Mouse (Mus musculus) lung, embryonic 14.5 days (tissue): ENCODE results near the gene Stac. TPM values are rescaled to one million over a fixed set of nuclear protein-coding genes. Genes with fewer than 3 reads are reported as not detected.

Source experiments
- ATAC-seq: fragments of 200-750 bp; cut with Nextera tagmentation; 2 replicates; pipeline ENCODE4 v1.8.0; 2017; ENCODE audit warnings: mild to moderate bottlenecking, moderate TSS enrichment, moderate library complexity; ENCODE audit not compliant: insufficient read depth
- DNase-seq: peaks from one replicate; pipeline ENCODE4 v3.0.0-alpha.2; 2015
- H3K27ac ChIP-seq: fragments of 300-500 bp; sonication (generic); 2 replicates; pipeline ENCODE4 v1.5.1; 2014; ENCODE audit warnings: low read depth, mild to moderate bottlenecking, moderate library complexity
- H3K27me3 ChIP-seq: fragments of 300-500 bp; sonication (generic); 2 replicates; pipeline ENCODE4 v1.6.1; 2014; ENCODE audit warnings: low read length, control low read depth; ENCODE audit not compliant: insufficient read depth
- H3K36me3 ChIP-seq: fragments of 300-500 bp; sonication (generic); 2 replicates; pipeline ENCODE4 v1.6.1; 2014; ENCODE audit warnings: control low read depth; ENCODE audit not compliant: insufficient read depth
- H3K4me1 ChIP-seq: fragments of 300-500 bp; sonication (generic); 2 replicates; pipeline ENCODE4 v1.6.1; 2014; ENCODE audit warnings: antibody characterized with exemption, control low read depth; ENCODE audit not compliant: insufficient read depth
- H3K4me2 ChIP-seq: fragments of 300-500 bp; sonication (generic); 2 replicates; pipeline ENCODE4 v1.6.1; 2014; ENCODE audit warnings: mild to moderate bottlenecking
- H3K4me3 ChIP-seq: fragments of 300-500 bp; sonication (generic); 2 replicates; pipeline ENCODE4 v1.5.1; 2014; ENCODE audit warnings: low read depth, low read length
- H3K9ac ChIP-seq: fragments of 300-500 bp; sonication (generic); 2 replicates; pipeline ENCODE4 v1.6.1; 2014
- H3K9me3 ChIP-seq: fragments of 300-500 bp; sonication (generic); 2 replicates; pipeline ENCODE4 v1.6.1; 2016; ENCODE audit warnings: low read depth, low read length, control low read depth
- CTCF ChIP-seq: IDR thresholded peaks from 2 replicates; pipeline ENCODE4 v1.5.1; 2016; ENCODE audit warnings: antibody characterized with exemption, low read depth
- WGBS: fragments of 180-500 bp; shearing (Covaris S2); extraction: QIAGEN DNeasy Blood & Tissue Kit; methylation state at CpG from one replicate; pipeline ENCODE4 v1.1.7; 2014; 5-methylcytosine and 5-hydroxymethylcytosine counted together
- polyA plus RNA-seq: library from polyadenylated mRNA; unstranded; fragments of >200 nt; fragmentation: Nextera tagmentation; extraction: Ambion mirVana; gene quantifications from 2 replicates; pipeline ENCODE4 v1.2.1, GENCODE M21; 2014

Gene Stac
- polyA plus RNA-seq, 1 experiment from 2014 or later, result 0.12 TPM

DNA sequence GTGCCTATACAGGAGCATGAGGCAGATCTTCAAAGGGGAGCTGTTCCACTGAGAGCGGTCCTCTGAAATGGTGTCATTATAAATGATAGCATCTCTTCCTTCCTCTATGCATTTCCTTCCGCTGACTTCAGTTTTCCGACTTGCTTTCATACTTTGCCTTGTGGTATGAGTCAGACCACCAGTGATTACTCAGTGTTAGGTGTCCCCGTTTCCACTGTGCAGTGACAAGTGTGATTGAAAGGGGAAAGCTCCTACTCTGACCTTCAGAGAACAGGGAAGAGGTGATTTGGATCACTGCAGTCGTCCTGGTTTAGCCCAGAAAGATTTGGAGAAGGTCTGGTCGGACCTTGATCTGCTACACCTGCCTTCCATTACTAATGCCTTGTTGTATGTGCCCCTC is 81.4 kb downstream of the Stac start:
- 56% methylated on average over 6 of the region's 6 CpGs for WGBS

DNA sequence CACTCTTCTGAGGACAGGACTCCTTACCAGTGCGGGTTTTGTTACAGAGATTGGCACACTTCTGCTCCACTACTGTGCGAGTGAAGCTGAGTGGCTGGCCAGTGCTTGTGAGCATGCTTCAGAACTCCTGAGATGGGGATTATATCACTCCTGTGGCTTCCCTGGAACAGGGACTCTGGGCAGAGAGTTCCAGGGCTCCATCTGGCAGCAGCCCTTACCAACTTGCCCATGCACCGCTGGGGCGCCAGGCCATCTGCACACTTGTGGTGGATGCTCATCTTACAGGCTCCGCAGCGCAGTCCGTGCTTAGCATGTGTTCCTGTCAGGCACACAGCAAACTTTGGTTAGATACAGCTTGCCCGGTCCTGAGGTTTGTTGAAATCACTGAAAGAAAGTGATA is 83.5 kb downstream of the Stac start:
- Histone ChIP-seq H3K27me3 (no peaks in the 10 kb centered on the region), H3K4me3 (no peak overlapping the region), H3K4me1 (no peaks in the 10 kb centered on the region), H3K36me3 (no peaks in the 10 kb centered on the region), H3K9me3 (no peaks in the 10 kb centered on the region), H3K4me2 (no peak overlapping the region), H3K9ac (no peak overlapping the region), H3K27ac (no peak overlapping the region)
- ATAC-seq, result no peak
- TF ChIP-seq CTCF, result no peak
- DNase-seq, result no peak
- WGBS, result 82% methylated on average over 8 of the region's 8 CpGs

More for the DNA sequence above, 81.4 kb downstream of the Stac start:
- TF ChIP-seq CTCF, result no peak
- Histone ChIP-seq H3K36me3 (no peaks in the 10 kb centered on the region), H3K9ac (no peak overlapping the region), H3K27me3 (no peaks in the 10 kb centered on the region), H3K4me2 (no peak overlapping the region), H3K9me3 (no peaks in the 10 kb centered on the region), H3K27ac (no peak overlapping the region), H3K4me3 (no peak overlapping the region), H3K4me1 (no peaks in the 10 kb centered on the region)
- ATAC-seq, result no peak
- DNase-seq, result peak; percentile 29

DNA sequence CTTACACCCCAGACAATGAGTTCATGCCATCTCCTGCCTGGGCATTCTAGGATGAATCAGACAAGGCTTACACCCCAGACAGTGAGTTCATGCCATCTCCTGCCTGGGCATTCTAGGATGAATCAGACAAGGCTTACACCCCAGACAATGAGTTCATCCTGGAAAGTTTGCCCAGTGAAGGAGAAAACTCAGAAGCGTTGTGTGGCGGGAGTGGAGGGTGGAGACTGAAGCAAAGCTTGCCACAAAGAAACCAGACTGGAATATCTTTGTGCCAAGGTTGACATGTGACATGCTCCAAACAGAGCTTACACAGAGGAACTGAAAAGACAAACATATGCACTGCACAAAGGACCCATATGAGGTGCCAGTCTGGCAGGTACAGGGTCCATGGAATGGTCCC is 102.6 kb downstream of the Stac start:
- WGBS, result 91% methylated on average over 2 of the region's 2 CpGs
- Histone ChIP-seq H3K9me3 (no peaks in the 10 kb centered on the region), H3K27ac (no peak overlapping the region), H3K4me2 (no peak overlapping the region), H3K9ac (no peak overlapping the region), H3K4me3 (no peak overlapping the region), H3K27me3 (no peaks in the 10 kb centered on the region), H3K36me3 (no peaks in the 10 kb centered on the region), H3K4me1 (no peaks in the 10 kb centered on the region)
- no peak for ATAC-seq
- TF ChIP-seq CTCF, result no peak
- no peak for DNase-seq

DNA sequence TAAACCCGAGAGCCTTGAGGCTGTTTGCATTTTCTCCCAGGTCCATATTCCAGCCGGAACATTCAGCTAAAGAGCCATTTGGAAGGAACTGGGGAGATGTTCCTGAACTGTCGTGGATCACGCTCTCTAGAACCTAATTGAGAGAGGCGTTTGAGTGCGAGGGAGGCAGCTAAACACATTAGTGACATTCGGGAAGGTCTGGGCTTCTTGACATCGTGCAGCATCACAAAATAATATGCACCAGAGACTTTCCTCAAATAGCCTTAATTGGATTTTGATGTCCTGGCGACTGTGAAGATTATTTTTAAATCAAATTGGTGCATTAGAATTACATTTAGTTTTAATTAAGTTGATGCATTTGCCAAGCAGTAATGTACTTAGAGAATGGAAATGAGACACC is 111.4 kb downstream of the Stac start:
- H3K9ac ChIP-seq, result no peak overlapping the region
- no peaks in the 10 kb centered on the region for H3K27me3 ChIP-seq
- H3K4me2 ChIP-seq, result no peak overlapping the region
- H3K36me3 ChIP-seq, result no peaks in the 10 kb centered on the region
- H3K4me3 ChIP-seq, result no peak overlapping the region
- TF ChIP-seq CTCF, result no peak
- no peaks in the 10 kb centered on the region for H3K9me3 ChIP-seq
- no peak for DNase-seq
- WGBS, result 69% methylated on average over 9 of the region's 9 CpGs
- H3K27ac ChIP-seq, result no peak overlapping the region
- ATAC-seq, result no peak
- no peaks in the 10 kb centered on the region for H3K4me1 ChIP-seq

DNA sequence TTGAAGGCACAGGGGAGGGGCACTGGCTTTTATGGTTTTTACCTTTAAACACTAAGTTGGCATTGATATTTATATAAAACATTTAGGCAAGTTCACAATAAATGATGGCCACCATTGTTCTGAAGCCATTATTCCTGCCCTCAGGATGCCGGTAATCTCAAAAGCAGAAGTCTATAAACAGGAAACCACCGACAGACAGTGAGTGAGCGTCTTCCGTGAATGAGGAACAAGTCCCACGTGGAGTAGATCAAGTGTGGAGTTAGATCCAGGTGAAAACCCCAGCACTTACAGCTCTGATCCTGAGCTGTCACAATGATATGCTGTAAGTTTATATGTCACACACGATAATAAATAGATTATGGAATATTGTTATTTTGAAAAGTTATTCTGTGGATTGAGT is 112.7 kb downstream of the Stac start:
- Histone ChIP-seq H3K27ac (no peak overlapping the region), H3K9ac (no peak overlapping the region), H3K4me2 (no peak overlapping the region), H3K9me3 (no peaks in the 10 kb centered on the region), H3K4me3 (no peak overlapping the region), H3K36me3 (no peaks in the 10 kb centered on the region), H3K4me1 (no peaks in the 10 kb centered on the region), H3K27me3 (no peaks in the 10 kb centered on the region)
- no peak for TF ChIP-seq CTCF
- 69% methylated on average over 6 of the region's 6 CpGs for WGBS
- DNase-seq (no peak), ATAC-seq (no peak)

DNA sequence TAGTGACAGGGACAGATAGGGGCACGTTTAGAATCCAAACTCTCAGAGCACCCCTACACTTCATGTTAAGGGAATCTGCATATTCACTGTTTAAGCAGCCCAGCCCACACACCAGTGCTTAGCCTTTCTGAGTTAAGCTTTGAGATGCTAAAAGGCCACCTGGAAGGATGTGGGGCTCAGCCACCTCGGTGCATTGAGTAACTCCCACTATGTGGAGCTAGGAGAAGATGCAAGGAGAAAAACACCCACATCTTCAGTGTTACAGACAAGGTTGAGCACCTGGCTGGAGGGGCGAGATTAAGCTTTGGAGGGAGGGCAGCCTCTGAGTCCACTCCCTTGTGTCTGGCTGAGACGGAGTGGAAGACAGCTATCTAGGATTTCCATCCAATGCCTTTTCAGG is 114.3 kb downstream of the Stac start:
- Histone ChIP-seq H3K36me3 (no peaks in the 10 kb centered on the region), H3K27ac (no peak overlapping the region), H3K27me3 (no peaks in the 10 kb centered on the region), H3K4me2 (no peak overlapping the region), H3K4me3 (no peak overlapping the region), H3K9ac (no peak overlapping the region), H3K4me1 (no peaks in the 10 kb centered on the region), H3K9me3 (no peaks in the 10 kb centered on the region)
- DNase-seq, result no peak
- ATAC-seq, result no peak
- 43% methylated on average over 4 of the region's 4 CpGs for WGBS
- no peak for TF ChIP-seq CTCF

DNA sequence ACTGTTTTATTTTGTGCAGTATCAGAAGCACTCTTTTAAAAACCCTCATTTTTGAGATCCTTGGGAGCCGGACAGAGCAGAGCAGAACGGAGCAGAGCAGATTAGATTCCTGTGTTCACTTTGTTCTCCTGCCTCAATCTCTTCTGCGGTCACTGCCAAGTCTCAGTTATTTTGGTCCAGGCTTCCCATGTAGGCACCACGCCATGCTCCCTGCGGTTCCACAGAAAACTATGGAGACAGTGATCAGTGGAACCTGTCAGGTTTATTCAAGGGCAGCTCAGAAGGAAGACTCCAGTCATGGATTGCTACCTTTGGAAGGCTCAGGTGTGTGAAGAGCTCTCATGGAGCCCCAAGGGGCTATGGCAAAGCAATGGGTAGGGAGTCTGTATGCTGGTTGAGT is 116.3 kb downstream of the Stac start:
- Histone ChIP-seq H3K4me3 (no peak overlapping the region), H3K9me3 (no peaks in the 10 kb centered on the region), H3K27ac (no peak overlapping the region), H3K36me3 (no peaks in the 10 kb centered on the region), H3K27me3 (no peaks in the 10 kb centered on the region), H3K9ac (no peak overlapping the region), H3K4me1 (no peaks in the 10 kb centered on the region), H3K4me2 (no peak overlapping the region)
- no peak for ATAC-seq
- WGBS, result 90% methylated on average over 5 of the region's 5 CpGs
- no peak for DNase-seq
- TF ChIP-seq CTCF, result no peak

DNA sequence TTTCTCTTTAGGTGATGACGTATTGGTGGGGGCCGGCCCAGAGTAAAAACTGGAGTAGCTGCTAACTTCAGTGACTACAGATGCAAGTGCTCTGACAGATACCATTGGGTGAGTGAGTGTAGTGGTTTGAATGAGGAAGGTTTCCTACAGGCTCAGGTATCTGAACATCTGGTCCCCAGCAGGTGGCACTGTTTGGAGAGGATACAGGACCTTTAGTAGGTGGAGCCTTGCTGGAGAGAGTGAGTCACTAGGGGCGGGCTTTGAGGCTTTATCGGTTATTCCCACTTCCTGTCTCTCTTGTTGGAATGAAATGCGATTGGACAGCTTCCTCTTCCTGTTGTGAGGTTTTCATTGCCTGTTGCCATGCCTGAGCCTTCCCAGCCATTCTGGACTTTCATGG is 118.5 kb downstream of the Stac start:
- DNase-seq, result peak; percentile 21
- no peak overlapping the region for H3K9ac ChIP-seq
- ATAC-seq, result no peak
- H3K4me1 ChIP-seq, result no peaks in the 10 kb centered on the region
- H3K36me3 ChIP-seq, result no peaks in the 10 kb centered on the region
- H3K4me2 ChIP-seq, result no peak overlapping the region
- H3K4me3 ChIP-seq, result no peak overlapping the region
- no peaks in the 10 kb centered on the region for H3K9me3 ChIP-seq
- H3K27ac ChIP-seq, result no peak overlapping the region
- H3K27me3 ChIP-seq, result no peaks in the 10 kb centered on the region
- no peak for TF ChIP-seq CTCF
- 70% methylated on average over 5 of the region's 5 CpGs for WGBS
